11 mouse cellular contexts compared by ENCODE assay signal in genomic region chr4:129661584-129661983, GRCm38 (mm10).
"Had no signal": no experiment of that assay in that cellular context is flagged by ENCODE, and none has a peak within 500 bp of the region (broad histone marks: within the 10 kb centered on the region; RNA-seq: fewer than 3 reads in every experiment).

No protein-coding gene starts in this region.

- DNase-seq: kidney, adult 2 months; kidney, postnatal 25 days; liver, embryonic 13.5 days; lung, adult 2 months; lung, postnatal 14 days; lung, postnatal 4 days; midbrain, embryonic 14.5 days; spleen, adult 18-20 months; thymus, adult 2 months; thymus, postnatal 14 days; thymus, postnatal 4 days had no signal
